Mouse (Mus musculus) stomach, embryonic 16.5 days (tissue): ENCODE measurements around the gene Tfap4. TPM values are rescaled to one million over a fixed set of nuclear protein-coding genes. Genes with fewer than 3 reads are reported as not detected.

Experiments used
- ATAC-seq: fragments of 200-750 bp; cut with Nextera tagmentation; 2 replicates; pipeline ENCODE4 v1.8.0; 2017; ENCODE audit warnings: moderate number of reproducible peaks, moderate TSS enrichment; ENCODE audit not compliant: insufficient read depth, low FRiP score
- H3K27ac ChIP-seq: fragments of 300-500 bp; sonication (generic); 2 replicates; pipeline ENCODE4 v1.5.1; 2014; ENCODE audit warnings: low read length
- H3K27me3 ChIP-seq: fragments of 300-500 bp; sonication (generic); 2 replicates; pipeline ENCODE4 v1.6.1; 2014; ENCODE audit warnings: low read length, control low read depth, mixed read lengths; ENCODE audit not compliant: control insufficient read depth, insufficient read depth
- H3K36me3 ChIP-seq: fragments of 300-500 bp; sonication (generic); 2 replicates; pipeline ENCODE4 v1.6.1; 2014; ENCODE audit warnings: low read length; ENCODE audit not compliant: control insufficient read depth, insufficient read depth
- H3K4me1 ChIP-seq: fragments of 300-500 bp; sonication (generic); 2 replicates; pipeline ENCODE4 v1.6.1; 2014; ENCODE audit warnings: low read length, control low read depth, mixed read lengths; ENCODE audit not compliant: control insufficient read depth, insufficient read depth
- H3K4me2 ChIP-seq: fragments of 300-500 bp; sonication (generic); 2 replicates; pipeline ENCODE4 v1.6.1; 2014; ENCODE audit warnings: low read depth, low read length, mixed read lengths
- H3K4me3 ChIP-seq: fragments of 300-500 bp; sonication (generic); replicated peaks from 2 replicates; pipeline ENCODE4 v1.5.1; 2014; ENCODE audit warnings: mild to moderate bottlenecking, low read length
- H3K9ac ChIP-seq: fragments of 300-500 bp; sonication (generic); 2 replicates; pipeline ENCODE4 v1.6.1; 2014; ENCODE audit warnings: low read length
- H3K9me3 ChIP-seq: fragments of 300-500 bp; sonication (generic); replicated peaks from 2 replicates; pipeline ENCODE4 v1.6.1; 2016; ENCODE audit warnings: low read length, control low read depth; ENCODE audit not compliant: control insufficient read depth
- WGBS: fragments of 180-500 bp; shearing (Covaris S2); extraction: QIAGEN DNeasy Blood & Tissue Kit; methylation state at CpG from one replicate; pipeline ENCODE4 v1.1.7; 2014; 5-methylcytosine and 5-hydroxymethylcytosine counted together
- polyA plus RNA-seq: library from polyadenylated mRNA; unstranded; fragments of >200 nt; fragmentation: Nextera tagmentation; extraction: Ambion mirVana; gene quantifications from 2 replicates; pipeline ENCODE4 v1.2.1, GENCODE M21; 2015

Tfap4 gene
- 16.1 and 17.0 TPM in 2 replicates for polyA plus RNA-seq

DNA sequence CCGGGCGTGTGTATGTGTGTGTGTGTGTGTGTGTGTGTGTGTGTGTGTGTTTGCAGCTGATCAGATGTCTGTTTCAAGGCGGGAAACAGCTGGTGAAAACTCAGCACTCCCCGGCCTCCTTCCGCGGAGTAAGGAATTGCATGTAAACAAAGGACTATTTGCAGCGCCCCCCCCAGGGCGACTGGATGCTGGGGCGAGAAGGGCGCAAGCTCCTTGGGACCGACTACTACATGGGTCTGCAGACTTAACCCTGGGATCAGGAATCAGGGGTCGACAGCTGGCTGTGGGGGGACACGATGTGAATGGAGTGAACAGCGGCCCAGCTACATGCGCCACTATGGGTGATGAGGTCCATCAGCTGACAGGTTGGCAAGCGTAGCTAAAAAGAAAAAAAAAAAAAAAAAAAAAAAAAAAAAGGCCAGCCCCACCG is at the start of gene Tfap4:
TSS of gene Tfap4 (minus strand) at position 140 of the 430 bp plus-strand sequence.
- Histone ChIP-seq H3K27ac (peak within 1 kb of the TSS; percentile 97), H3K4me3 (peak within 1 kb of the TSS; percentile 79), H3K27me3 (no peaks in the 10 kb centered on the region), H3K4me1 (peaks cover 24% of the 10 kb centered on the region), H3K36me3 (no peaks in the 10 kb centered on the region), H3K4me2 (peak within 1 kb of the TSS; percentile 98), H3K9me3 (no peaks in the 10 kb centered on the region), H3K9ac (peak within 1 kb of the TSS; percentile 80)
- WGBS = 1% methylated on average over 15 of the region's 17 CpGs
- ATAC-seq = peak; percentile 26

DNA sequence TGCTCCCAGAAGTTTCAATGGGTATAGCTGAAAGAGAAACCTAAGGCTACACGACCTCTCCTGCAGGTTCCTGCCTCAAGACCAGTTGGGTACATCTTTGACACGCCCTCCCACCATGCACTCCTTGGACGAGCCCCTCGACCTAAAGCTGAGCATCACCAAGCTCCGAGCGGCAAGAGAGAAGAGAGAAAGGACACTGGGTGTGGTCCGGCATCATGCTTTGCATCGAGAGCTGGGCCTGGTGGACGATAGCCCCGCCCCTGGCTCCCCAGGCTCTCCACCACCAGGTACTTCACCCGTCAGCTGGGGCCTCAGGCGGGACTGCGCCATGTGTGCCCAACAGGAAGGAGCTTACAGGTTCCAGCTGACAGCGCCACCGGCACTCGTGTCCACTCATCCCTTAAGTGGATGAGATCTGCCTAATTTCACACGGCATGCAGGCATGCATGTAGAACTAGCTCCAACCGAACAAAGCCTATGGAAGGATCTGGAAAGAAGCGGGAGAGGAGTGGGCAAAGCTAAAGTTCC is 48.9 kb upstream of the Tfap4 start:
- WGBS = 78% methylated on average over 19 of the region's 19 CpGs
- no peak for ATAC-seq
- peaks cover 48% of the 10 kb centered on the region for H3K4me1 ChIP-seq

DNA sequence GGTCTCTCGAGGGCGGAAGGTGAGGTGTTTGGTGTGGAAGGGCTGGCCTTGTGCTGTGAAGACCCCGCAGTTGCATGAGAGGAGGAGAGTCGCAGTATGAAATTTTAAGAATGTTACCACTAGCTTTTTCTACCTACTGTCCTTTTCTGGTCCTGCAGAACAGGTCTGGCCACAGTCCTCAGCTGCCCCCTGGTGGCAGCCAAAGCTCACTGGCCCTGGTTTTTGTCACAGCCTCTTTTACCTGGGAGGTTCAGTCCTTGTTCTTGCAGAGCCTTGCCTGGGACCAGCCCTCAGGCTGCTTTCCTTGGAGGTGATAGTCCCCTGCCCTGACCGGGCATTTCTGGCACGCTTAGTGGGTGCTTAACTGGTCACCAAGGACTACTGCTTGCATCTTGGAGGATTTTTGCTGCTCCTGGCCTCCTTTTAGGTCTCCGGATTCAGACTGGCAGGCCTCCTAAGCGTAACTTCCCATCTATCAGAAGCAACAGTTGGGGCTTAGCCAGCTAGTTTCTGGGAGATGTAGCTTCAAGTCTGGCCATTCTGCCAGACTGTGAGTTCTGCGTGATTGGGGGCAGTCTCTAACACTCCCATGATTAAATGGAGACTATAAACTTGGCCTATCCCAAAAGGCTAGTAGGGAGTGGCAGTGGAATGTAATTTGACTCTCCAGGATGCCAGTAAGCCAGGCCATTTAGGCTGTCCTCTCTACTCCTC is 48.3 kb upstream of the Tfap4 start:
- no peak for ATAC-seq
- WGBS = 36% methylated on average over 9 of the region's 9 CpGs
- H3K4me1 ChIP-seq = peaks cover 54% of the 10 kb centered on the region

More for the DNA sequence above, 48.9 kb upstream of the Tfap4 start:
- Histone ChIP-seq H3K36me3 (peaks cover 11% of the 10 kb centered on the region; the same call in 1 of the 2 replicates), H3K9ac (no peak overlapping the region; the same call in 1 of the 2 replicates), H3K4me2 (no peak overlapping the region), H3K9me3 (no peaks in the 10 kb centered on the region), H3K4me3 (no peak overlapping the region), H3K27me3 (no peaks in the 10 kb centered on the region), H3K27ac (no peak overlapping the region)

DNA sequence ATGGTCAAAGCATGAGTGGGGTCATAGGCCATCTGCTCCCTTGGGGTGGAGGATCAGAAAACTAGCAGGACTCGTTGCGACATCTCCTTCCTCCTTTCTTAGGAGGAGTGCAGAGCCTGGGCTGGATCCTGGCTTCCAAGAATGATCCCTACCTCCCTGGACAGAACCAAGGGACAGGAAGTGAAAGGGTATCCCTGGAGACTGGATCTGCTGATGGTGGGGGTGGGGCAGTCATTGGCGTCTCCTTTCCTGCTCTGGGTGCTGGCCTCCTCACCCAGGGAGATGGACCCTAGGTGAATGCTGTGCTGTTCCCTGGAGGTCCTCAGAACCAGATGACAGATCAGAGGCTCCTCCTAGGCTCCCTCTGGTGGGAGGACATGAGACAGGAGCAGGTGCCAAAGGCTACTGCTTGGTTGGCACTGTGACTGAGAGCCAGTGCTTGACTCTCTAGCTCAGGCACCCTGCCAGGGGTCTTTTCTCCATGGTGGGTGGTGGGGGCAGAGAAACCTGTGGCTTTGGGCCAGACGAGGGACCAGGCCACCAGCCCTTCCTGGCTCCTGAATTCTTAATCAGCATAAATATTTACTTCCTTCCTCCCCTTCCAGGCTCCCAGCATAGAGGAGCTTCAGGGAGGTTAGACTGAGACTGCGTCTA is 46.9 kb upstream of the Tfap4 start:
- Histone ChIP-seq H3K4me3 (no peak overlapping the region), H3K4me1 (peaks cover 66% of the 10 kb centered on the region), H3K4me2 (0 out of 2 replicates have a peak overlapping the region, but pooled peaks have one; percentile 3), H3K36me3 (0 out of 2 replicates have a peak, but pooled peaks cover 5% of the 10 kb centered on the region), H3K27ac (peak overlapping the region; percentile 76), H3K9me3 (no peaks in the 10 kb centered on the region), H3K9ac (peak overlapping the region; percentile 39; the same call in 1 of the 2 replicates), H3K27me3 (no peaks in the 10 kb centered on the region)
- WGBS = 13% methylated on average over 5 of the region's 5 CpGs
- ATAC-seq = no peak

More for the DNA sequence above, 48.3 kb upstream of the Tfap4 start:
- H3K36me3 ChIP-seq = peaks cover 9% of the 10 kb centered on the region; the same call in 1 of the 2 replicates
- no peaks in the 10 kb centered on the region for H3K27me3 ChIP-seq
- H3K4me3 ChIP-seq = no peak overlapping the region
- H3K9me3 ChIP-seq = no peaks in the 10 kb centered on the region
- peak overlapping the region; percentile 29 for H3K9ac ChIP-seq
- peak overlapping the region; percentile 76; the same call in 1 of the 2 replicates for H3K27ac ChIP-seq
- H3K4me2 ChIP-seq = no peak overlapping the region

DNA sequence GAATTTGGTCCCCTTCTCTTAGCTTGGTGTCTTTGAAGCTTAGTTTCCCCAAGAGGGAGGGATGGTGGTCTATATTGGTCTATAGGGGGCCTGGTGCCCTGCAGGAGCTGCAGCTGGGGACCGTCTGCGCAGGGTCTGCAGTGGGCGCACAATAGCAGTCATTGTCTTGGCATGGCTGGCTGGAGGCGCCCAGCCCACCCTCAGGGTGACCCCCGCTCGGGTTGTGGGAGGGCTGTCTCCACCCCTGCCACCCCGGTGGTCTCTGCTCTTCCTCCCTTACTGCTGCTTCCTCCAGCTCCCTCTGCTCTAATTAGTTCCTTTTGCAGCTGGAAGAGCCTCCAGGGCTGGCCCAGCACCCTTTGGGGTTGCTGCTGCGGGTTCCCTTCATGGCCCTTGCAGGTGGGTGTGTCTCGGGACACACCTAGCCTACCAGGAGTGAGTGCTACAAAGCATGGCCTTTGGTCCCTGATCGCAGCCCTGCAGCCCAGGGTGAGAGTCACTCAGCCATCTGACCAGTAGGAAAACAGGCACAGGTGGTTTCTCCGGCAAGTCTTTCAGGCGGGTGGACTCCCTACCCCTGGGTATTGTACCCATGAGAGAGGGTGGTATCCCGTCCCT is 46.0 kb upstream of the Tfap4 start:
- Histone ChIP-seq H3K27ac (peak overlapping the region; percentile 76), H3K36me3 (no peaks in the 10 kb centered on the region), H3K4me1 (peaks cover 71% of the 10 kb centered on the region), H3K27me3 (no peaks in the 10 kb centered on the region), H3K4me2 (peak overlapping the region; percentile 23; the same call in 1 of the 2 replicates), H3K4me3 (no peak overlapping the region), H3K9me3 (no peaks in the 10 kb centered on the region), H3K9ac (peak overlapping the region; percentile 39; the same call in 1 of the 2 replicates)
- 54% methylated on average over 13 of the region's 13 CpGs for WGBS
- ATAC-seq = peak; percentile 41; the same call in 1 of the 2 replicates

DNA sequence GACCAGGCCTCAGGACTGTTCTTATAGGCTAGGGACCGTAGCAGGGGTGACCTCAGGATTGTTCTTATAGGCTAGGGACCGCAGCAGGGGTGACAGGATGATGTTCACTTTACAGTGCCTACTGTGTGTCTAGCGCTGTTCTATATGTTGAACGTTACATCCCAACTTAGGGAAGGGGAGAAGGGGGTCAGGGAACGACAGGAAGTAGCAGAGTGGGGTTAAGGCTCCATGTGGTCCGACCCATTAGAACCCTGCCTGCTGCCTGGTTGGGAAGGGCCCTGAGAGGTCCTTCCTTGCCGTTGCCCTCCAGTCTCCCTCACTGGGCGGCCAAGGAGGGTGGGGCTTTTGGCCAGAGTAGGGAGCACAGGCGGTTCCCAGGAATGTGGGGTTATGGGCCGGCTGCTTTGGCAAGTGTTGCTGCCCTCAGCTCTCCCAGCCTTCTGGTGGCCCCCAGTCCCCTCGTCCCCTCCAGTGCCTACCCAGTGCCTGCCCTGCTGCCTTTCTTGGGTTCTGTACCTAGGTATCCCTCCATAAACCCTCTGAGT is 44.7 kb upstream of the Tfap4 start:
- no peak overlapping the region for H3K4me2 ChIP-seq
- peak overlapping the region; percentile 39; the same call in 1 of the 2 replicates for H3K27ac ChIP-seq
- no peaks in the 10 kb centered on the region for H3K9me3 ChIP-seq
- no peak overlapping the region for H3K4me3 ChIP-seq
- 50% methylated on average over 11 of the region's 11 CpGs for WGBS
- no peaks in the 10 kb centered on the region for H3K36me3 ChIP-seq
- no peak for ATAC-seq
- H3K27me3 ChIP-seq = no peaks in the 10 kb centered on the region
- H3K9ac ChIP-seq = peak overlapping the region; percentile 3; the same call in 1 of the 2 replicates
- H3K4me1 ChIP-seq = peaks cover 73% of the 10 kb centered on the region

DNA sequence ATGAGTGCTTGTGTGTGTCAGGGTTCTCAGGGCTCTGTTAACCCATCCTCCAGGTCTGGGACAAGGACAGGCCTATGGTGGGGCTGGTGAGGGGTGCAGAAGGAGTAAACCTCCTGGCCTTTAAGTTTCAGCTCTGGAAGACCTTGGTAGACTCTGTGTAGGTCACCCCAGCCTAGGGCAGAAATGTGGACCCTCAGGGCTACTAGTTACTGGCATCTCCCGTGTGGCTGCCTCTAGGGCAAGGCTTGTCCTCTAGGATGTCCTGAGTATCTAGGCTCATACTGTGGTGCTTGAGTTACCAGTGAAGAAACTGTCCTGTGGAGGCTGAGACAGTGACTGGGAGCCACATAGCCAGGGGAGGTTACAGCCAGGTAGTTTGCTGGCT is 43.8 kb upstream of the Tfap4 start:
- Histone ChIP-seq H3K9ac (peak overlapping the region; percentile 56), H3K4me2 (peak overlapping the region; percentile 27; the same call in 1 of the 2 replicates), H3K36me3 (no peaks in the 10 kb centered on the region), H3K4me1 (peaks cover 81% of the 10 kb centered on the region), H3K27me3 (no peaks in the 10 kb centered on the region), H3K9me3 (no peaks in the 10 kb centered on the region), H3K27ac (peak overlapping the region; percentile 39), H3K4me3 (no peak overlapping the region)
- 25% methylated on average over 1 of the region's 1 CpGs for WGBS
- ATAC-seq = no peak

DNA sequence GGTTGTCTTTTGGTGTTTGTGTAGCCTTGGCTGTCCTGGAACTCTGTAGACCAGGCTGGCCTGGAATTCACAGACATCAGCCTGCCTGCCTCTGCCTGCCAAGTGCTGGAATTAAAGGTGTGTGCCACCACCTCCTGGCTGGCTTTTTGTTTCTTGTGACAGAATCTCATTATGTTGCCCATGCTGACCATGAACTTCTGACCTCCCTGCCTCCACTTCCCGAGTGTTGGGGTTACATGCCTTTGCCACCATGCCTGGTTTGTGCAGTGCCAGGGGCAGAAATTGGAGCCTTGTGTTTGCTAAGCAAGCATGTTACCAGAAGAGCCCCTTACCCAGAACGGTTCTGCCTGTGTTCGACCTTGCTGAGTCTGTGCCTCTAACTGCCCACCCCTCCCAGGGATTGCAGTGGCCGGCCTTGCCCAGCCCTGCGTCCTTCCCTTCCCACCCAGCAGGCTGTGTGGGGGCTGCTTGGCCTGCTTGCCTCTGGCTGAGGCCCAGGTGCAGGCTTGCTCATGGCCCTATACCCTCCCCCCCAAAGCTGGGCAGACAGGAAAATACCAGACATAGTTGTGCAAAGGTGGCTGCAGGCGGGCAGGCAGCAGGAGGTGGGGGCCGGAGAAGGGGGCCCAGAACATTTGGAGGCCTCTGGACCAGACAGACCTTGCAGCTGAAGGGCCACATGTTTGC is 43.3 kb upstream of the Tfap4 start:
- WGBS = 22% methylated on average over 7 of the region's 7 CpGs
- ATAC-seq = 0 out of 2 replicates have a peak, but pooled peaks have one; percentile 16
- Histone ChIP-seq H3K9me3 (no peaks in the 10 kb centered on the region), H3K4me2 (peak overlapping the region; percentile 27), H3K4me1 (peaks cover 81% of the 10 kb centered on the region), H3K4me3 (no peak overlapping the region), H3K27me3 (no peaks in the 10 kb centered on the region), H3K36me3 (no peaks in the 10 kb centered on the region), H3K27ac (peak overlapping the region; percentile 39), H3K9ac (peak overlapping the region; percentile 56)
